ENCODE assay signal across 13 mouse cellular contexts in the genomic region with DNA sequence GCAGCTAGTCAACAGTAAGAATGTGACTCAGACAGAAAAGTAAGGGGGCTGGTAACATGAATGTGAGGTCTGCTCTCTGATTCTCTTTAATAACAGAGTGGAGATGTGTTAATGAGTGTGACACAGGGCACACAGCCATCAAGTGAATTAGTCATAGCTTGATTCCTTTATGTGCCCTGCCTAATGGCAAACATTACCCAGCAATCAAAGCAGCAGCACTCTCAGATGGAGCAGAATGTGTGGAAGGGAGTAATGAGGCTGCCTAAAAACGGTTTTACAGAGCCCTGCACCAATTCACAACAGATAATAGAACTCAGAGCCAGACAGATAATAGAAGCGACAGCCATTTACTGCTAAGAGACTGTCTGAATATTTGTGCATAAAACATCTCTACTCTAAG.
A peak's percentile ranks its signal among the peaks of the same experiment; 100 is the strongest.
DNase-seq lines count a peak whose midpoint lies in the region; ATAC-seq lines count a peak whose summit lies in the region.
"Had no signal": no experiment of that assay in that cellular context is flagged by ENCODE, and none has a peak within 500 bp of the region (broad histone marks: within the 10 kb centered on the region; RNA-seq: fewer than 3 reads in every experiment).

No protein-coding gene starts in this region.

- H3K27ac ChIP-seq in forebrain, embryonic 15.5 days (replicated peaks), result peak overlapping the region; percentile 66
- H3K27ac ChIP-seq in midbrain, embryonic 15.5 days, result no peak overlapping the region
- H3K27ac ChIP-seq: heart, embryonic 13.5 days; limb, embryonic 15.5 days had no signal

- peaks cover 11% of the 10 kb centered on the region for H3K4me1 ChIP-seq in forebrain, embryonic 15.5 days
- no peaks in the 10 kb centered on the region for H3K4me1 ChIP-seq in midbrain, embryonic 15.5 days
- H3K4me1 ChIP-seq: limb, embryonic 15.5 days had no signal

- WGBS in forebrain, embryonic 15.5 days, result 6% methylated on average over 2 of the region's 2 CpGs
- WGBS in midbrain, embryonic 15.5 days, result 23% methylated on average over 2 of the region's 2 CpGs

- intact Hi-C loops in heart, postnatal 25 days (cut with DNase I), result no loop called here

- no peak overlapping the region for H3K4me3 ChIP-seq in forebrain, embryonic 15.5 days
- H3K4me3 ChIP-seq in midbrain, embryonic 15.5 days, result no peak overlapping the region
- H3K4me3 ChIP-seq: heart, embryonic 13.5 days; limb, embryonic 15.5 days had no signal

- no peaks in the 10 kb centered on the region for H3K9me3 ChIP-seq in forebrain, embryonic 15.5 days
- H3K9me3 ChIP-seq in midbrain, embryonic 15.5 days, result no peaks in the 10 kb centered on the region
- H3K9me3 ChIP-seq: heart, embryonic 13.5 days; limb, embryonic 15.5 days had no signal

- no peak overlapping the region for H3K9ac ChIP-seq in forebrain, embryonic 15.5 days (replicated peaks)
- H3K9ac ChIP-seq in midbrain, embryonic 15.5 days, result no peak overlapping the region
- H3K9ac ChIP-seq: heart, embryonic 13.5 days; limb, embryonic 15.5 days had no signal

- peak; percentile 97 for ATAC-seq in forebrain, embryonic 15.5 days (replicated peaks)
- peak; percentile 76 for ATAC-seq in midbrain, embryonic 15.5 days (replicated peaks)

- H3K27me3 ChIP-seq in forebrain, embryonic 15.5 days, result no peaks in the 10 kb centered on the region
- no peaks in the 10 kb centered on the region for H3K27me3 ChIP-seq in midbrain, embryonic 15.5 days (replicated peaks)
- H3K27me3 ChIP-seq: heart, embryonic 13.5 days; limb, embryonic 15.5 days had no signal

- no peaks in the 10 kb centered on the region for H3K36me3 ChIP-seq in forebrain, embryonic 15.5 days
- no peaks in the 10 kb centered on the region for H3K36me3 ChIP-seq in midbrain, embryonic 15.5 days (replicated peaks)
- H3K36me3 ChIP-seq: heart, embryonic 13.5 days; limb, embryonic 15.5 days had no signal

- H3K4me2 ChIP-seq in forebrain, embryonic 15.5 days (replicated peaks), result no peak overlapping the region
- no peak overlapping the region for H3K4me2 ChIP-seq in midbrain, embryonic 15.5 days
- H3K4me2 ChIP-seq: heart, embryonic 13.5 days; limb, embryonic 15.5 days had no signal

- peak; percentile 3 to 5 for DNase-seq in frontal cortex, postnatal 36 days (ENCODE audit: low spot score in 2 of 2)
- no peak for DNase-seq in frontal cortex, postnatal 25 days (ENCODE audit: low spot score in 2 of 2)
- DNase-seq in Muller cell, postnatal 12 days (ENCODE audit: inconsistent ontology term), result peak; percentile 89
- DNase-seq in heart, postnatal 25 days (ENCODE audit: low spot score), result no peak
- DNase-seq in adrenal gland, postnatal 14 days, result no peak
- DNase-seq in adipocyte (ENCODE audit: low spot score), result no peak
- DNase-seq: B cell, adult 2 months; lung, postnatal 10 days; right cerebral cortex, postnatal 4 days had no signal

Comparison
In these comparisons a context has a peak if more than half of its experiments do, and no peak if none do; other contexts are left out.
1. DNase-seq: peak in frontal cortex, postnatal 36 days (2 of 2) and Muller cell, postnatal 12 days (single experiment); none in frontal cortex, postnatal 25 days (0 of 2), heart, postnatal 25 days (single experiment), adrenal gland, postnatal 14 days (single experiment) and adipocyte (single experiment).